Mouse (Mus musculus): ENCODE measurements around the gene Ccn6.

DNA sequence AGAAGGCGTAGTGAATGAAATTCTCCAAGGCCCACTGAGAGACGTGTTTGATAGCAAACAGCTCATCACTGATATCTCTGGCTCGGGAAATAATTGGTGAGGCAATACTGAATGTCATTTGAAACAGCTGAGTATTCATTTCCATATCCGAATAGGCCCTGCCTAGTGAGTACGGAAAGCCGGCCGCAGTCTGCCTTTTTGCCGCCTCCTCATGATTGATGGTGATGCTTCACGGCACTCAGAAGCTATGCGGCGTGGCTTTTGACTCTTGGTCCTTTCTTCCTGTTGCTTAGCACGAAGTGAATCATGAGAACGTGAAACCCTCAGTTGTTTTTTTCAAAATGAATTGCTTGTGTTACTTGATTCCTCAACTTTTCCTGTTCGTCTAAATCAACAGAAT is 22.8 kb downstream of the Ccn6 start:
- TF ChIP-seq GATA1 (IDR thresholded peaks at IDR 0.05; ENCODE audit: borderline replicate concordance, low read length) (no peak), FLI1 (IDR thresholded peaks at IDR 0.05; ENCODE audit: low read length) (no peak)

All from megakaryocyte, embryonic 14.5 days (primary cell).